Mouse (Mus musculus): ENCODE measurements at regions not wholly inside any gene's neighbourhood (a gene's known extent, or its start where the extent isn't known, plus 50 kb on each side); places are given as distances from the start of the nearest gene placed in this dataset.

DNA sequence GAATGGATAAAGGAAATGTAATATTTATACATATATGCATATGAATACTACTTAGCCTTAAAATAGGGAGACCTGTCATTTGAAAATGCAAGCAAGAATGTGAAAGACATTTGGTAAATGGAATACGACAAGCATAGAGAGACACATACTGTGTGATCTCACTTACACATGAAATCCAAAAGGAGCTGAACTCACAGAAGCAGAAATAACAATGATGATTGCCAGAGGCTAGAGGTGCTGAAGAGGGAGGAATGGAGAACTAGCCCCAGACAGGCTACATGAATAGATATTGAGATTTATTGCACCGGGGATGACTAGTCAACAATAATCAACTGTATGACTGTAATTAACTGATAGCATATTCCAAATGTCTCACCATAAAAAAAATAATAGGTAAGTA is 336.6 kb upstream of the Acvr2a start:
- Histone ChIP-seq H3K4me3 (ENCODE audit: insufficient read depth, low read length) (no peak overlapping the region), H3K4me1 (ENCODE audit: control insufficient read depth, insufficient read depth, low read length) (no peaks in the 10 kb centered on the region), H3K27ac (ENCODE audit: insufficient read depth, low read length) (no peak overlapping the region)
- TF ChIP-seq POLR2A (IDR thresholded peaks at IDR 0.05; ENCODE audit: extremely low read depth, insufficient read depth, low read length), result no peak
- no peak for TF ChIP-seq CTCF (IDR thresholded peaks at IDR 0.05; ENCODE audit: extremely low read depth, insufficient read depth, low read length)

GRCm38 (mm10) chr2:48479601-48480000 is 334.3 kb upstream of the Acvr2a start:
- no peak overlapping the region for H3K4me3 ChIP-seq (ENCODE audit: insufficient read depth, low read length)
- TF ChIP-seq CTCF (IDR thresholded peaks at IDR 0.05; ENCODE audit: extremely low read depth, insufficient read depth, low read length) (no peak), POLR2A (IDR thresholded peaks at IDR 0.05; ENCODE audit: extremely low read depth, insufficient read depth, low read length) (no peak)
- no peaks in the 10 kb centered on the region for H3K4me1 ChIP-seq (ENCODE audit: control insufficient read depth, insufficient read depth, low read length)
- no peak overlapping the region for H3K27ac ChIP-seq (ENCODE audit: insufficient read depth, low read length)

- no peaks in the 10 kb centered on the region for H3K4me1 ChIP-seq (ENCODE audit: control insufficient read depth, insufficient read depth, low read length)
- TF ChIP-seq CTCF (IDR thresholded peaks at IDR 0.05; ENCODE audit: extremely low read depth, insufficient read depth, low read length) (no peak), POLR2A (IDR thresholded peaks at IDR 0.05; ENCODE audit: extremely low read depth, insufficient read depth, low read length) (no peak)
- no peak overlapping the region for H3K27ac ChIP-seq (ENCODE audit: insufficient read depth, low read length)
- H3K4me3 ChIP-seq (ENCODE audit: insufficient read depth, low read length), result no peak overlapping the region
Observed at GRCm38 (mm10) chr2:48480428-48481191, 333.3 kb upstream of the Acvr2a start.

DNA sequence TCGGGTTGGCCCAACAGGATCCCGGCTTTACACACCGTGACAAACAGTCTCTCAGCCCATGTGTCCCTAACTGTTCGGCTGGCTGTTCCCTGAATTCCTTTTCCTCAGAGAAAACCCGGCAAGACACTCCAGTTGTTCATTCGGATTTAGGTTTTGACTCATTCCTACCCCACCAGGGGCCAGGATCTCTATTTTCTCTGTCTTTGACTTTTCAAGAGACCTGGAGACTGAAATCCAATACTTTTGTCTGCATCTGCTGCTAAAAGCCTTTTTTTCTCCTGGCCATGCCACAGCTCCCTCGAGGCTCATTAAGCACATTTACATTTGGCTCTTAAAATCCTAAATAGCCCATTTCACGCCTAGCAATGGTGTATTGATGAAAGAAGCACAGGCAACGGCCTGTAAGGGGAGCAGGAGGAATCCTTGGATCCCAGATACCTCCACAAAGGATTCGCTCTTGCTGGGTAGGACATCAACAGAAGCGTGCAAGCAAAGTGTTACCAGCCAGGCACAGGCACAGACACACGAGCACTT is 332.6 kb upstream of the Acvr2a start:
- H3K4me3 ChIP-seq (ENCODE audit: insufficient read depth, low read length), result no peak overlapping the region
- no peak overlapping the region for H3K27ac ChIP-seq (ENCODE audit: insufficient read depth, low read length)
- TF ChIP-seq CTCF (IDR thresholded peaks at IDR 0.05; ENCODE audit: extremely low read depth, insufficient read depth, low read length) (no peak), POLR2A (IDR thresholded peaks at IDR 0.05; ENCODE audit: extremely low read depth, insufficient read depth, low read length) (no peak)
- H3K4me1 ChIP-seq (ENCODE audit: control insufficient read depth, insufficient read depth, low read length), result no peaks in the 10 kb centered on the region

GRCm38 (mm10) chr2:48493574-48493973 is 320.3 kb upstream of the Acvr2a start:
- TF ChIP-seq CTCF (IDR thresholded peaks at IDR 0.05; ENCODE audit: extremely low read depth, insufficient read depth, low read length), result no peak
- TF ChIP-seq POLR2A (IDR thresholded peaks at IDR 0.05; ENCODE audit: extremely low read depth, insufficient read depth, low read length), result no peak
- Histone ChIP-seq H3K4me3 (ENCODE audit: insufficient read depth, low read length) (no peak overlapping the region), H3K27ac (ENCODE audit: insufficient read depth, low read length) (no peak overlapping the region), H3K4me1 (ENCODE audit: control insufficient read depth, insufficient read depth, low read length) (no peaks in the 10 kb centered on the region)

DNA sequence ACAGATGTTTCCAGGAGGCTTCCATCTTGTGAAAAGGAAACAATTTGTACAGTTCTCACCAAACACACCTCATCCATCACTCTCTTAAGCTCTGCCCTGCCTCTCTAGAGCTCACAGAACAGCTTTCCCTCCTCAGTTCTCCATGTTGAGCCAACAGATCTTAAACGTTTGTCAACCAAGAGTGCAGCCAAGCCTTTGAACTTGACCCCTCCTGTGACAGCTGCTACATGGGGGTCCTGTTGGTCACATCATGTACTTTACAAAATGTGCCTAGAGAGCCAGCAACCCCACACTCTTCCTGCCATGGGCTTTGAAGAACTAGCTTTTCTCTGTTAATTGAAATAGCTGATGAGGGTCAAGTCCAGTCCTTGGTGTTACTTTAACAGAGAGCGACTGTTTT is 319.8 kb upstream of the Acvr2a start:
- no peaks in the 10 kb centered on the region for H3K4me1 ChIP-seq (ENCODE audit: control insufficient read depth, insufficient read depth, low read length)
- no peak overlapping the region for H3K4me3 ChIP-seq (ENCODE audit: insufficient read depth, low read length)
- TF ChIP-seq POLR2A (IDR thresholded peaks at IDR 0.05; ENCODE audit: extremely low read depth, insufficient read depth, low read length) (no peak), CTCF (IDR thresholded peaks at IDR 0.05; ENCODE audit: extremely low read depth, insufficient read depth, low read length) (no peak)
- no peak overlapping the region for H3K27ac ChIP-seq (ENCODE audit: insufficient read depth, low read length)

GRCm38 (mm10) chr2:48494632-48495031 is 319.3 kb upstream of the Acvr2a start:
- TF ChIP-seq POLR2A (IDR thresholded peaks at IDR 0.05; ENCODE audit: extremely low read depth, insufficient read depth, low read length) (no peak), CTCF (IDR thresholded peaks at IDR 0.05; ENCODE audit: extremely low read depth, insufficient read depth, low read length) (no peak)
- no peak overlapping the region for H3K4me3 ChIP-seq (ENCODE audit: insufficient read depth, low read length)
- H3K4me1 ChIP-seq (ENCODE audit: control insufficient read depth, insufficient read depth, low read length), result no peaks in the 10 kb centered on the region
- no peak overlapping the region for H3K27ac ChIP-seq (ENCODE audit: insufficient read depth, low read length)

DNA sequence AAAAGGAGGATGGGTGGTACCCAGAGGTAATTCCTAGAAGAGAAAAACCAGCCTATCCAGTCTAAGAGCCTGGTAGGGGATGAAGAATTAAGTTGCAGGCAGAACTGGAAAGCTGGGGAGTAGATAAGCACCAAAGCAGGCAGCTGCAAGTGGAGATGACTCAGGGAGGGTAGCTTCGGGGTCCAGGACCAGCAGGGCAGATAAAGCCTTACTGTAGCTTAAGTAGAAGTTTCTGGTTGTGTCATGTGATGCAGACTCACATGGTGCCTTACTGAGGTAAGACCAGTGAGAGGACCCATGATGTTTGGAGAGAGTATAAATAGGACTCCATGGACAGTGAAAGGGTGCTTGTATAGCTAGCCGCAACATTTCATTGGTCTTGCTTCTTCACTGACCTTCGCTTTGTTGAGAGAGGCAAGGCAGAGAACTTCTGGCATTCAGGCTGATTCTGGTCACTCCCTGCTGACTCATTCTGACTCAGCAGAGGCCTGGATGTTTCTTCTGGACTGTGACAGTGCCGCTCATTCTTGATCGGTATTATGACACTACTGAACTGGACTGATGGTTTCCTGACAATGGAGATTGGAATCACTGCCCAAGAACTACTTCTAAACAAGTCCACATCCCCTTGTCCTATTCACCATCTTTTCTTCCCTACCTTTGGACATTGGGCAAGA is 315.7 kb upstream of the Acvr2a start:
- no peak for TF ChIP-seq POLR2A (IDR thresholded peaks at IDR 0.05; ENCODE audit: extremely low read depth, insufficient read depth, low read length)
- no peak for TF ChIP-seq CTCF (IDR thresholded peaks at IDR 0.05; ENCODE audit: extremely low read depth, insufficient read depth, low read length)
- no peak overlapping the region for H3K4me3 ChIP-seq (ENCODE audit: insufficient read depth, low read length)
- no peak overlapping the region for H3K27ac ChIP-seq (ENCODE audit: insufficient read depth, low read length)
- H3K4me1 ChIP-seq (ENCODE audit: control insufficient read depth, insufficient read depth, low read length), result no peaks in the 10 kb centered on the region

DNA sequence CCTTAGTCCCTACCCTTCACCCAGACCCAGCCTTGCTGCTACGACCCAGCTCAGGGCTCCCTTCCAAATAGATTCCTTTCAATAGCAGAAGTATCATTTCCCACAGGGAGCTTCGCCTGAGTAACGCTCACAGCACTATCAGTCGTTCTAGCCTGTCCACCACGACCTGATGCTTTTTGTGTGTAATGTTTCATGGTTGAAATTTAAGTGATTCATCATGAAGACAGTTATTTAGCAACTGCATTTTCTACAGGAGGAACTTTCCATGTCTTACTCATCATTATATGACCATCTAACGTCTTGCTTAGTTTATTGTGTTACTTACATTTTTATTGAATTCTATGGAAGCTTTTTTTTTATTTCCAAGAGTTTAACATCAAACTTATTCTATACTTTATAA is 314.5 kb upstream of the Acvr2a start:
- no peak overlapping the region for H3K27ac ChIP-seq (ENCODE audit: insufficient read depth, low read length)
- no peak overlapping the region for H3K4me3 ChIP-seq (ENCODE audit: insufficient read depth, low read length)
- no peak for TF ChIP-seq POLR2A (IDR thresholded peaks at IDR 0.05; ENCODE audit: extremely low read depth, insufficient read depth, low read length)
- no peak for TF ChIP-seq CTCF (IDR thresholded peaks at IDR 0.05; ENCODE audit: extremely low read depth, insufficient read depth, low read length)
- no peaks in the 10 kb centered on the region for H3K4me1 ChIP-seq (ENCODE audit: control insufficient read depth, insufficient read depth, low read length)

DNA sequence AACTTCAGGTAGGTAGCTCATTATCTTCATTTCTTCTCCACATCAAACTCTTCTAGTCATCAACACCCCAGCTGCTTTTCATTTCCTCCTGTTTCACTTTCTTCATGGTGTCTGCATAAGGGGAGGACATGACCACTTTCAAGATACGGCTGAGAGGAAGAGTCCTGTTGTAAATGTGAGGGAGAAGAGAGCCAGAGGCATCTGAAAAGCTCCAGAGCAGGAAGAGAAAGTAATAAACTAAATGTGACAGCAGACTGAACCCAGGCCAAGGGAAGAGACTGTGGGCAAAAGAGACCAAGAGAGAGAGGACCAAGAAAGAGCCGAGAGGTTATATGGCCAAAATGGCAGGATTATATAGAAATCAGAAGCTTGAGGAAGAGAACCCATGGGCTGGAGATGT is 312.5 kb upstream of the Acvr2a start:
- no peak overlapping the region for H3K4me3 ChIP-seq (ENCODE audit: insufficient read depth, low read length)
- TF ChIP-seq CTCF (IDR thresholded peaks at IDR 0.05; ENCODE audit: extremely low read depth, insufficient read depth, low read length) (no peak), POLR2A (IDR thresholded peaks at IDR 0.05; ENCODE audit: extremely low read depth, insufficient read depth, low read length) (no peak)
- H3K4me1 ChIP-seq (ENCODE audit: control insufficient read depth, insufficient read depth, low read length), result no peaks in the 10 kb centered on the region
- no peak overlapping the region for H3K27ac ChIP-seq (ENCODE audit: insufficient read depth, low read length)

Measured in cortical plate, adult 2 months (tissue).